8 mouse cellular contexts compared by ENCODE assay signal in the genomic region with DNA sequence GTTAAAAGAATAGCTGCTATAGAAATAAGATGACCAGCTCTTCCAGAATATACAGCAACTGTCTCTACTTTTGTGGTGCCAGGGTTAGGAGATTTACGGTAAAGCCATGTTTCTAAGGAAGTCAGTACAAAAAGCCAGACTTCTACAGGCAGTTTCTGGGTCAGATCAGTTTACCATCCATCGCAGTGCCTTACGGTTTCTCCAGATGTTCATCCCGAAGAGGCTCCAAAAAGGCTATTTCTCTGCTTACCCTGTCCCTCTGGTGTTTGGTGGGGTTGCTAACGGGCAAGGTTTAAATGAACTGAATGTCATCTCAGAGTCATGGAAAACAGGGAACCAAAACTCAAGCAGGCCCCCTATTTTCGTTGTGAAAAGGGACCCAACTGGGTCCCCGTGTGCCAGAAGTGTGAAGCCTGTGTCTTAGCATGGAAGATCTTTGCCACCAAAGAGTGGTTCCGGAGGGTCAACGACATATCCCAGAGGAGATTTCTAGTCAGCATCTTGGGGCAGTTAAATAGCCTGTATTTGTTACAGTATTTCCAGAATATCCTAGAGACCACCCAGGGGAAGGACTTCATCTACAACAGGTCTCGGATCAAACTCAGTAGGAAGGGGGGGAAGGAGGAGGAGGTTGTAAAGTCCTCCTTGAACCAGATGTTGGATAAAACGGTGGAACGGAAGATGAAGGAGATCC. TPM values are rescaled to one million over a fixed set of nuclear protein-coding genes. Genes with fewer than 3 reads are reported as not detected.
A peak's percentile ranks its signal among the peaks of the same experiment; 100 is the strongest.
DNase-seq lines count a peak whose midpoint lies in the region; ATAC-seq and TF ChIP-seq lines count a peak whose summit lies in the region.

A gene (plus strand): TSS at position 109 of the 694 bp plus-strand sequence.

- H3K36me3 ChIP-seq in liver, adult 2 months (ENCODE audit: control insufficient read depth, insufficient read depth, low read length), result no peaks in the 10 kb centered on the region
- H3K36me3 ChIP-seq in heart, embryonic 11.5 days (ENCODE audit: control insufficient read depth, insufficient read depth, low read length), result no peaks in the 10 kb centered on the region
- H3K36me3 ChIP-seq in macrophage (ENCODE audit: inconsistent target), result no peaks in the 10 kb centered on the region
- no peaks in the 10 kb centered on the region for H3K36me3 ChIP-seq in stomach, embryonic 14.5 days (ENCODE audit: control insufficient read depth, insufficient read depth, low read length)

- WGBS in liver, adult 2 months, result 49% methylated on average over 12 of the region's 12 CpGs
- WGBS in heart, embryonic 11.5 days (ENCODE audit: insufficient replicate concordance), result 36% methylated on average over 12 of the region's 12 CpGs
- WGBS in macrophage (ENCODE audit: missing documents), result 23% methylated on average over 12 of the region's 12 CpGs
- 20% methylated on average over 12 of the region's 12 CpGs for WGBS in stomach, embryonic 14.5 days

- TF ChIP-seq POLR2A in liver, adult 2 months (IDR thresholded peaks at IDR 0.05; ENCODE audit: extremely low read depth, insufficient read depth, low read length), result no peak
- no peak for TF ChIP-seq POLR2A in brain, embryonic 14.5 days (IDR thresholded peaks at IDR 0.05; ENCODE audit: borderline replicate concordance, extremely low read depth, insufficient read depth, insufficient read length, poor library complexity, severe bottlenecking)

- no peak for ATAC-seq in heart, embryonic 11.5 days (replicated peaks; ENCODE audit: insufficient number of reproducible peaks, low FRiP score, low TSS enrichment)
- 0 out of 2 replicates have a peak, but pooled peaks have one; percentile 23 for ATAC-seq in stomach, embryonic 14.5 days (ENCODE audit: insufficient number of reproducible peaks, insufficient read depth, low FRiP score, low read depth)
- ATAC-seq in cerebellum, adult (ENCODE audit: insufficient number of reproducible peaks, low FRiP score, low TSS enrichment), result no peak

- no peaks in the 10 kb centered on the region for H3K9me3 ChIP-seq in heart, embryonic 11.5 days (replicated peaks; ENCODE audit: control insufficient read depth, low read length)
- no peaks in the 10 kb centered on the region for H3K9me3 ChIP-seq in stomach, embryonic 14.5 days (ENCODE audit: control insufficient read depth, low read depth, low read length)

- DNase-seq in liver, adult 2 months (ENCODE audit: extremely low read depth, low read depth, low spot score), result peak; percentile 24
- no peak for DNase-seq in liver
- peak; percentile 73 for DNase-seq in brain, embryonic 14.5 days (ENCODE audit: low read depth)
- DNase-seq in kidney, postnatal 4 days, result peak; percentile 6 to 18

- H3K4me1 ChIP-seq in liver, adult 2 months (ENCODE audit: control insufficient read depth, insufficient read depth, low read length), result no peaks in the 10 kb centered on the region
- no peaks in the 10 kb centered on the region for H3K4me1 ChIP-seq in heart, embryonic 11.5 days (ENCODE audit: control insufficient read depth, insufficient read depth, low read length)
- H3K4me1 ChIP-seq in stomach, embryonic 14.5 days (ENCODE audit: control insufficient read depth, insufficient read depth, low read length), result peaks cover 5% of the 10 kb centered on the region; the same call in 1 of the 2 replicates

- H3K27ac ChIP-seq in liver, adult 2 months (replicated peaks; ENCODE audit: insufficient read depth, low read depth, low read length), result no peak within 1 kb of the TSS
- no peak within 1 kb of the TSS for H3K27ac ChIP-seq in heart, embryonic 11.5 days (ENCODE audit: low read depth, low read length)
- peak within 1 kb of the TSS; percentile 69 for H3K27ac ChIP-seq in macrophage
- peak within 1 kb of the TSS; percentile 66 for H3K27ac ChIP-seq in stomach, embryonic 14.5 days (ENCODE audit: low read length)

- no peak for TF ChIP-seq CTCF in liver, adult 2 months (IDR thresholded peaks at IDR 0.05; ENCODE audit: low read depth, low read length)
- no peak for TF ChIP-seq CTCF in brain, embryonic 14.5 days (IDR thresholded peaks at IDR 0.05; ENCODE audit: borderline replicate concordance, extremely low read depth, insufficient read depth, insufficient read length)

- peak within 1 kb of the TSS; percentile 49 for H3K4me2 ChIP-seq in heart, embryonic 11.5 days
- H3K4me2 ChIP-seq in stomach, embryonic 14.5 days (replicated peaks; ENCODE audit: low read depth, low read length), result peak within 1 kb of the TSS; percentile 34; the same call in 1 of the 2 replicates

- H3K9ac ChIP-seq in liver, adult 2 months (ENCODE audit: low read depth, low read length), result no peak within 1 kb of the TSS
- H3K9ac ChIP-seq in heart, embryonic 11.5 days (ENCODE audit: low read depth, low read length), result 0 out of 2 replicates have a peak within 1 kb of the TSS, but pooled peaks have one; percentile 34
- H3K9ac ChIP-seq in stomach, embryonic 14.5 days (replicated peaks; ENCODE audit: low read depth, low read length), result no peak within 1 kb of the TSS

- H3K4me3 ChIP-seq in liver, adult 2 months (ENCODE audit: insufficient read depth, low read depth, low read length), result no peak within 1 kb of the TSS
- no peak within 1 kb of the TSS for H3K4me3 ChIP-seq in heart, embryonic 11.5 days (ENCODE audit: low read depth, low read length)
- peak within 1 kb of the TSS; percentile 24 for H3K4me3 ChIP-seq in macrophage (ENCODE audit: inconsistent target)
- no peak within 1 kb of the TSS for H3K4me3 ChIP-seq in stomach, embryonic 14.5 days (ENCODE audit: low read depth, low read length)

- no peaks in the 10 kb centered on the region for H3K27me3 ChIP-seq in liver, adult 2 months (ENCODE audit: control insufficient read depth, insufficient read depth, low read length)
- no peaks in the 10 kb centered on the region for H3K27me3 ChIP-seq in heart, embryonic 11.5 days (ENCODE audit: control insufficient read depth, insufficient read depth, low read length)
- no peaks in the 10 kb centered on the region for H3K27me3 ChIP-seq in stomach, embryonic 14.5 days (ENCODE audit: control insufficient read depth, insufficient read depth, low read length)

- no peaks in the 10 kb centered on the region for H3K79me2 ChIP-seq in liver, adult 2 months (ENCODE audit: control insufficient read depth, insufficient read depth, low read length)
- H3K79me2 ChIP-seq in macrophage (ENCODE audit: inconsistent target), result no peaks in the 10 kb centered on the region

RNA-seq across cellular contexts. Expression of the gene that starts here (rescaled TPM):
- total RNA-seq in liver, adult 2 months (2014; rRNA removed), result 0.13 TPM in 1 of 2 replicates, not detected in the other
- not detected in 2 replicates for polyA plus RNA-seq in liver, adult 2 months (2012; rRNA removed)
- 0.20 and 0.45 TPM in 2 replicates for polyA plus RNA-seq in brain, embryonic 14.5 days (2012; rRNA removed)
- polyA plus RNA-seq in heart, embryonic 11.5 days (2014; fragmentation: Nextera tagmentation; extraction: Ambion mirVana), result 0.21 and 0.24 TPM in 2 replicates
- total RNA-seq in macrophage (2018; cell fraction: chromatin; rRNA removed), result 10 to 100 TPM in 2 of 26 experiments, 1 to 10 TPM in 23, under 1 TPM in 1; 0.67 to 10.9 (median 5.8) TPM
- total RNA-seq in macrophage (2018; cell fraction: cytosol; rRNA removed), result 1 to 10 TPM in 7 of 26 experiments, under 1 TPM in 19; 0.33 to 1.8 (median 0.85) TPM
- 1 to 10 TPM in 23 of 26 experiments, under 1 TPM in 3; 0.77 to 7.4 (median 3.6) TPM for total RNA-seq in macrophage (2018; cell fraction: nucleus; rRNA removed)
- polyA plus RNA-seq in macrophage (2018), result 0.35 to 1.5 TPM (median 1.1 TPM) in 3 replicates
- 0.59 and 1.1 TPM in 2 replicates for polyA plus RNA-seq in stomach, embryonic 14.5 days (2014; fragmentation: Nextera tagmentation; extraction: Ambion mirVana)

Comparison
In these comparisons a context has a peak if more than half of its experiments do, and no peak if none do; other contexts are left out.
1. Peak in DNase-seq in liver, adult 2 months; RNA of the gene not detected or under 1 TPM.
2. Peak in DNase-seq in brain, embryonic 14.5 days; RNA of the gene not detected or under 1 TPM.
3. H3K27ac ChIP-seq: peak in macrophage (single experiment) and stomach, embryonic 14.5 days (single experiment); none in liver, adult 2 months (single experiment) and heart, embryonic 11.5 days (single experiment).